Mouse (Mus musculus) embryo, embryonic 9.5 days (tissue): ENCODE data around the gene Eef1akmt3.

Experiments used
- DNase-seq: peaks from one replicate; pipeline ENCODE4 v3.0.0-alpha.2; 2017; ENCODE audit errors: extremely low spot score

The Eef1akmt3 gene

DNA sequence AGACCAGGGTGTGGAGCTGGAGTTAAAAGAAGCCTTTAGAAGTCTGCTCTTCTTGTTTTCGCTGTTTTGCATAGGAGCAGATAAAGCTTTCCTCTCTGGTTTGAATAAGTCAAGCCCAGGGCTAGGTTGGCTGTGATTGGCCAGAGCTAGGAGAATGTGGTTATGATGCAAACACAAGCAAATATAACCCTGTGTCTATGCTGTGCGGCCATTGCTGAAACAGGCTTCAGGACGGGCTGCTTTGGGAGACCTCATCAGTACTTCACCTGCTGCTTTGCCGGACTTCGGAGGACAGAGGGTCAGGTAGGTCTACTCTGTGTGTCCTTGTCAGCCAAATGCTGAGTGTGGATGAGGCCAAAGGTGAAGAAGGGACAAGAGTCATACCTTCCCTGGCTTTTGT is 40.8 kb downstream of the Eef1akmt3 start, which contains the start of gene Avil:
Gene Avil (plus strand): TSS at position 181 of the 400 bp plus-strand sequence.
- no peak for DNase-seq

DNA sequence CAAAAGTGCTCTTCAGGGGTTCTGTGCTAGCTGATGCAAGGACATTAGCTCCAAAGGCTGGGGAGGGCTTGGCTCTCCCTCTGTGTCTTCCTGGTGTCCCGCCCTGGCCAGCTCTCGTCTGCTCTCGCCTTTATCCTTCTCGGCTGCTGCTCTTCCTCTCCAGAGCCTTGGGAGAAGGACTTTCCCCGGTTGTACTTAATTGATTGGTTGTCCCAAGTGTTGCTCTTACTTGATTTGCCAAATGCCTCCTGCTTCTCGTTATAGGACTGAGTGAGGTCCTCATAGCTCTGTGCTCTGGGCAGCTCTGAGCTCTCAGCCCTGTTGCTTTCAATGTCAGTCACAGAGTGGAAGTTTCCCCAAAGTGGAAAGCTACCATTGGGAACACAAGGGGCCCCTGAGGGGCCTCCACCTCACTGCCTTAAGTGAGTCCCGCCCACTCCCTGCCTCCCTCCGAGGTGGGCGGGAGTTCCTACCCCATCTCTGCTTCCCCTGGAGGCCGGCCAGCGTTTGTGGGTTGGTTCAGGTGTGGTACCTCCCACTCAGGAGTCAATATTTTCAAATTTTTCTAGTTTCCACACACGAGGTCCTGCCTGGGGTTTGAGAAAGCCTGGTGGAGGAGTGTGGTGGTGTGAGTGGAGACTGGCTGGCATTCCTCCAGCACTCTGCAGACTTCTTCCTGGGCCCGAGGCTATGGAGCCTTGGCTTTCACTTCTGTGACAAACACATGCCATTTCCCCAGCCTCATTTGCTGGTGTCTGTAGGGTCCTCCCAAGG is 43.8 kb downstream of the Eef1akmt3 start:
- no peak for DNase-seq

DNA sequence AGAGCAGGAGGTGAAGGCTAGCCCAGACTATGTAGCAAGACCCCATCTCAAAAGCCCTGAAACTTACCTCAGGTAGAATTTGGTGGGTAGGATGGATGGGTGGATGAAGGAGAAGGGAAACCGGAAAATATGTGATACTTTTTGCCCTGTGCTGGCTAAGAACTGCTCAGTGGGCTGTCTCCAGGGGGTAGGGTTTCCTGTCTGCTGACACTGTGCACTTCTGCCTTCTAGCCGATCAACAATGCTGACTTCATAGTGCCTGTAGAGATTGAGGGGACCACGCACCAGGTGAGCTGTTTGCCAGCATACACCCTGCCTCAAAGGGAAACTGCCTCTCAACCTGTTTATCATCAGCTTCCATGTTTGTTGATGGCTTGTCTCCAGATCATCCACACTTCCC is 47.7 kb downstream of the Eef1akmt3 start:
- no peak for DNase-seq

DNA sequence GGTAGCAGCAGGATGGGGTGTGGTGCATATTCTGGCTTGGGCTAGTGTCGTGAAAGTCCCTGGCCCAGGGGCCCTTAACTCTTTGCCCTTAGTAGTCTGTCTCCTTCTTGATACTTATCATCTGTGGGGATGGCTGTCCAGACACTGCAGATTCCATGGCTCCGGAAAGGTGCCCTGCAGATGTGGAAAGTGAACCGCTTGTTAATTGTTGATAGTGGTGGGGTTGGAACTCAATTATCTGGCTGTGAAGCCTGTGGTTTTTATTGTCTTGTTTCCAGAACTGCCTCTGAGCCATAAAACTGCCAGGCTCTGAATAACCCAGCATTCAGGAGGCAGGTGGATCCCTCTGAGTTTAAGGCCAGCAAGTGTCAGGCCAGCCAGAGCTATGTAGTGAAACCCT is 49.6 kb downstream of the Eef1akmt3 start:
- no peak for DNase-seq

DNA sequence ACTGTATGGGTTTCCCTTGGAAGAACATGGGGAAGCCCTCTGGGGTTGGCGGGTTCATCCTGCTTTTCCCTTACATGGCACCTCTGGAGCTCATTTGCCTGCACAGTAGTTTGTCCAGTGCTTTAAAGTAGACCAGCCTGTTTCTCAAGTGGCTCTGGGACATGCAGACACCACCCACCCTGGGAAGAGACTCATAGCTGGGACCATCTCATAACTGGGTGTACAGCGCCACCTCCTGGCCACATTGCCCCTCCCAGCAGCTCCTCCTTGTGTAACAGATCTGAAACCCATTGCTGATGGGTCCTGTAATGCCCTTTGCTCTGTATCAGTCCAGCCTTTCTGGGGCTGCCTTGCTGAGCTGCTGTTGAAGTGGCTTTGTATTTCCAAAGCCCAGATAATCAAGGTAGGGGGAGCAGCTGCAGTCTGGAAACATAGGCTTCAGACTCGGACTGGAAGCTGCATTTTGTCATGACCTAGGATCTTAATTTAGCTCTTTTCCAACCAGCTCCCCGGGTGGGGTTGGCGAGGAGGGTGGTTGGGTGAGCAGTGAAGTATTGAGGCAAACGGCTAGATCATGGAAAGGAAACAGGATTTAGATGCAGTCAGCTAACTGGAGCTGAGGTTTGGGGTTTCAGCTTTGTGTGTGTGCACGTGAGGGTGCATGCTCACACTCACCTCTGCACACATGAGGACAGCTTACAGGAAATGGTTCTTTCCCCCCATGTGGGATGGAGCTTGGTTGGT is 50.8 kb downstream of the Eef1akmt3 start:
- DNase-seq = peak; percentile 89

DNA sequence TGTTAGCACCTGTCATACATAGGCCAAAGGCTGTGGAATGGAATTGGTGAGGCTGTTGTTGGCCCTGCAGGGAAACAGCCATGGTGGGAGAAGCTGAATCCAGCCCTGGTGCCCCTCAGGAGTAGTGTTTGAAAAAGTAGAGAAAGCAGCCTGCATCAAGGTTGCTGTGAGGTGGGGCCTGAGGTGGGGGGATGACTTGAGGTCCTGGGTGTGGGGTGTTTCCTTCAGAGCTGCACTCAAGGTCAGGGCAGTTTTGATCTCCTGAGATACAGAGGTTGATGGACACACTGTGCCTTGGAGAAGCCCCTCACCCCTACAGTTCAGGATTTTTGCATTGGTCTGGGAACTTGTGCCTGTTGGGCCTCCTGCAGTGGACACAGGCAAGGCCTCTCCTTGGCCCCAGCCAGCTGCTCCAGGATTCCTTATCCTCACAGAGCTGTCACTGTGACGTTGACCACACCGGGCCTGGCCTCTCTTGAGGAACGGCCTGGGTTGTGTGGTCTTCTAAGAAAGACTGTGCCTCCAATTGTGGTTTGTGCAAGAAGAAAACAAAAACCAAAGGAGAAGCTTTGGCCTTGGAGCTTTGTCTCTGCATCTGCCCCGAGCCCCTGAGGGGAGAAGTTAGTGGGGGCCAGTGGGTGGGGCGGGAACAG is 52.7 kb downstream of the Eef1akmt3 start:
- DNase-seq = no peak

DNA sequence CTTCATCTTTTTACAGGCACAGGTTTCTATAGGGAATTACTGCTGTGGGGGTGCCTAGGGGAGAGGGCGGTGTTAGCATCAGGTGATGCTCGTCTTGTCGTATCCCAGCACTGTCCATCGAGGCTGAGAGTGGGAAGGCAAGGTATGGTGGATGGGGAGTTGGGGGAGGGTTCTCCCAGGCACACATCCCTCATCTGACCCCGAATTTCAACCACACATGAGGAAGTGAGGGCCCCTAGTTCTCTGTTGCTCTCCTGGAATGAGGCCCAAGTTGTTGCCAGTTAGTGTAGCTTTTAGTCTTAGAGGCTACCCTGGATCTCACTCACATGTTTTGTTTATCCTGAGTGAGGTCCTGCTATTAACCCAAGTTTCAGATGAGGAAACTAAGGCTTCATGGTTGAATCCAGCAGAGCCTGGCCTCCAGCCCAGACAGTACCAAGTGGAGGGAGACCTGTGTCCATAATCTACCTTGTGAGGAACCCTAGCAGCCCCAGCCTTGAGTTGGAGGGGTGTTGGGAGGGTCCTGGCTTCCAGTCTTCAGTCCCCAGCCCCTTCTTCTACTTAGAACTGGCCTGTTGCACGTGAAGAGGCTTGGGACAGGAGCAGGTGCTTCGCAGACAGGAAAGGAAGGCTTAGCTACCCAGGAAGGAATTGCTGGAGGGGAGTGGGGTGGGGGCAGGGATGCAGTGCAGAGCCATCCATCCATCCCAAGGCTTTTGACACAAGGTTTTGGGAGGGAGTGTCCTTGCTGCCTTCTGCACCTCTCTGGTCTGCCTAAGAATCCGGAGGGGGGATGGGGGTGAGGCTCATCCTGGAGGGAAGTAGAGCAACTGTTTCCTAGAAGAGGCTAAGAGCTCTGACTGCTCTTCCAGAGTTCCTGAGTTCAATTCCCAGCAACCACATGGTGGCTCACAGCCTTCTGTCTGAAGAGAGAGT is 53.9 kb downstream of the Eef1akmt3 start:
- DNase-seq = no peak

DNA sequence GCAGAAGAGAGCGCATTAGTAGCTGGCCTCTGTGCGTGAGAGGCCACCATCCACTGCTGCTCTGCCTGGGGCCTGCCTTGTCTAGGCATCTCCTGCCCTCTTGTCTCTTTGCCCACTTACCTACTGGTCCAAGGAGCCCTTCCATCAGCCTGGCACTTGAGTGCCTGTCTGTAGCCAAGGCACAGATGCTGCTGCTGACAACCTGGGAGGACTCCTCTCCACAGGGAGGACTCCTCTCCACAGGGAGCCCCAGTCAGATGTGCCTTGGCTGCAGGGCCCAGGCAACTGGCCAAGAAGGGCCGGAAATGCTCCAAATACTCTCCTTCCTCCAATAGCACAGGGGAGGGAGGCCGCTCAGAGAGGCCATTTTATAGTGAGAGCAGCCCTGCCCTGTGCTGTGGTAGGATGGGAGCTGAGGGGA is 54.8 kb downstream of the Eef1akmt3 start:
- no peak for DNase-seq

DNA sequence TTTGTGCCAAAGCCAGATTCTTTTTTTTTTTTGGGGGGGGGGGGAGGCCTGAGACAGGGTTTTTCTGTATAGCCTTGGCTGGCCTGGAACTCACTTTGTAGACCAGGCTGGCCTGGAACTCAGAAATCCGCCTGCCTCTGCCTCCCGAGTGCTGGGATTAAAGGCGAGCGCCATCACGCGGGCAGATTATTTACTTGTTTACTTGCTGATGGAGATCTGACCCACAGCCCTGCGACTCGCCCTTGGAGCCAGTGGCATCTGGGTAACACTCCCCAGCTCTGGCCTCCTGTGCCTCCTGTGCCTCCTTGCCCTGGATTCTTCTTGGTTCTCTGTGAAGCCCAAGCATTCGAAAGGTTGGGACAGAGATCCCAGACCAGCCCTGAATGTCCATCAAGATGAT is 55.7 kb downstream of the Eef1akmt3 start:
- no peak for DNase-seq

DNA sequence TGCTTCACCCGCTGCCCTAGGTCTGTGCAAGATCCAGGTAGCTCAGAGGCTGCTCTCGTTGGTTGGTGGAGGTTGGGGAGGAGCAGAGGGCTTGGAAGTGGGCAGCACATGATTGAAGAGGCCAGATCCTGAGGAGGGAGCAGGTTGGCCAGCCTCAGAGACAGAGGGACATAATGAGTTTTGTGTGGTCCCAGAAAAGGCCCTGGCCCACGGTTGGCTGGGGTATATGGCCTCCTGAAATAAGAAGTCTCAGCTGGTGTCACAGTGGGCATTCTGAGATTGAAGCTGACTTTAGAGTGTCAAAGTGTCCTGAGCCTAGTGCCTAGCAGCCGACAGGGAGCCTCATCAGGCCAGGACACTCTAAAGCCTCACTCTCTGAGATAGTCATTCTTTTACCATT is 56.2 kb downstream of the Eef1akmt3 start:
- DNase-seq = no peak

DNA sequence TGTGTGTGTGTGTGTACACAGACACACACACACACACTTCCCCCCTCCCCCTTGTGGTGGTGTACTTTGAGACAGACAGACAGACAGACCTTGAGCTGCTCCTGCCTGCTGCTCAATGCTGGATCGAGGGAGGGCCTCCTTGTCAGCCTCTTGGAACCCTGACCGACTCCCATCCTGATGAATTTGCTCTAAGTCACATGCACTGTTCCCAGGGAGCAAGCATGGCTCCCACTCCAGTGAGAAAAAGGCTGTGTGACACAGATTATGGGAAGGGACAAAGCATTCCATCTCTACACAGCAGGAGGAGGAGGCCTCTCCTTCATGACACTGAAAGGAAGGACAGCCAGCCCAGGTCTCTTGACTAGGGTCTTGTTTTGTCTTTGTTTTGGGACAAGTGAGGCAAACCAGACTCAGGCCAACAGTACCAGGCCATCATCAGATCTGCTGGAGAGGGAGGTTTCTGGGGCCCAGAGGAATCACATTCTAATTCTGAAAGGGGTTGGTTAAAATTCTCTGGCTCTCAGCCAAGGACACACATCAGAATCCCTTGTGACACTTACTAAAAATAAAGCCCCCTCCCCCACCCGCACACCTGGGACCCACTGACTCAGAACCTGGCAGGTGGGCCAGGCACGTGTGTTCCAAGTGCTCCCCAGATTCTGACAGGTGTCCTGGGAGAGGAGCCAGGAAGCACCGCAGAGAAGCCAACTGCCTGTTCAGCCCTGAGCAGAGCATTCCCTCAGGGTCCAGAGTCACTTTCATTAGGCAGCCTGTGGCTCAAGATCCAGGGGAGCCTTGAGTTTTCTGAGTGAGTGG is 56.9 kb downstream of the Eef1akmt3 start:
- DNase-seq = no peak

DNA sequence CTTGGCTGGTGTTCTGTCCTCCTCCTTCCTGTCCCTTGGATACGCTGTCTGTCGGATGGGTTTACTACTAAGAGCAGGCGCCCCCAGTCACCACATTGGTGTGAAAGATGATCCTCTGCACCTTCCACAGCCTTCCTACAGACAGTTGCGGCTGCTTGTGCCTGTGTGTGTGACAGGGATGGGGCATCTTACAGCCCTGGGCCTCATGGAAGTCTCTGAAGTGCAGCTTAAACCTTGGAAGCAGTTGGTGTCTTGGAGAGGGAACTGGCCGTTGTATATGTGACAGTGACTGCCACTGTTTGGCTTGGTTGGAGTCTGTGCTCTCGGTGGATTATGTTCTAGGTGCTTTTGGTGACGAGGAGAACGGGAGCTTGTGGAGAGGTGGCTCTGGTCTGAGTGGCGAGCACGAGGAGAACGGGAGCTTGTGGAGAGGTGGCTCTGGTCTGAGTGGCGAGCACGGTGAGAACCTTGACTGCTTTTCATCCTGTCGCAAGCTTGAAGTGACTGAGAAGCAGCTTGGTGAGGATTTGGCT is 58.1 kb downstream of the Eef1akmt3 start:
- no peak for DNase-seq

DNA sequence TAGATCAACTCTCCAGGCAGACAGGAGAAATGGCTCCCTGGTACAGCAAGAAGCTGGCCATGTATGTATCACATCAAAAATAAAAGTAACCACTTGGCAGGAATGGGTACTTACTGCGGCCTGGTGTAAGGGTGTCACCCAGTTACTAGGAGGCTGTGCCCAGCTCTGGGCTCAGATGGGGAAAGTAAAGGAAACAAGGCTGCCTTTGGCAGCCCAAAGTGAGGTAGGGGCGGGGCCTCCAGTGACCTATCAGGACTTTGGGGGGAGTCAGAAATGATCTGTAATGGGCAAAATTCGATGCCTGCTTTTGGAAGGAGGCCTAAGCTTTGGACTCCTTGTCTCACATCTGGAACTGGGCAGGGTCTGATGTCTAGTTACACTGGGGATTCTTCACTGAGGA is 59.6 kb downstream of the Eef1akmt3 start:
- DNase-seq = no peak
